Mouse (Mus musculus): Measurements from ENCODE around the gene Scrn2.

GRCm38 (mm10) chr11:97021873-97022484, 7.8 kb upstream of the Scrn2 start:
- TF ChIP-seq TAL1 (IDR thresholded peaks at IDR 0.05; ENCODE audit: low read length) (no peak), GATA1 (IDR thresholded peaks at IDR 0.05; ENCODE audit: low read length) (no peak)
